Mouse (Mus musculus) thymus, postnatal 0 days (tissue): Measurements from ENCODE around the gene Col25a1. TPM values are rescaled to one million over a fixed set of nuclear protein-coding genes. Genes with fewer than 3 reads are reported as not detected.

ENCODE experiments used
- DNase-seq: peaks from one replicate; pipeline ENCODE4 v3.0.0-alpha.2; 2015; ENCODE audit warnings: low spot score
- polyA plus RNA-seq: library from polyadenylated mRNA; unstranded; fragments of >200 nt; fragmentation: Nextera tagmentation; extraction: Ambion mirVana; gene quantifications from 2 replicates; pipeline ENCODE4 v1.2.1, GENCODE M21; 2015

The Col25a1 gene
- polyA plus RNA-seq, 1 experiment from 2014 or later, result 0.31 TPM

GRCm38 (mm10) chr3:130556263-130556662 is 425.0 kb downstream of the Col25a1 start:
- DNase-seq, result no peak

- no peak for DNase-seq
Observed at GRCm38 (mm10) chr3:130565586-130565985, 434.3 kb downstream of the Col25a1 start.

GRCm38 (mm10) chr3:130568331-130569095 is 437.2 kb downstream of the Col25a1 start:
- no peak for DNase-seq

- DNase-seq, result no peak
Observed at GRCm38 (mm10) chr3:130573243-130573642, 441.9 kb downstream of the Col25a1 start.

- peak; percentile 40 for DNase-seq
Observed at GRCm38 (mm10) chr3:130574652-130575051, 443.4 kb downstream of the Col25a1 start.

- DNase-seq, result peak; percentile 20
Observed at GRCm38 (mm10) chr3:130576683-130577082, 445.4 kb downstream of the Col25a1 start.

- no peak for DNase-seq
Observed at GRCm38 (mm10) chr3:130579501-130579900, 448.2 kb downstream of the Col25a1 start.

- no peak for DNase-seq
Observed at GRCm38 (mm10) chr3:130581577-130581976, 450.3 kb downstream of the Col25a1 start.

- DNase-seq, result no peak
Observed at GRCm38 (mm10) chr3:130582903-130583664, 451.8 kb downstream of the Col25a1 start.

GRCm38 (mm10) chr3:130584007-130584406 is 452.7 kb downstream of the Col25a1 start:
- DNase-seq, result no peak

GRCm38 (mm10) chr3:130595050-130595449 is 463.7 kb downstream of the Col25a1 start:
- no peak for DNase-seq

- no peak for DNase-seq
Observed at GRCm38 (mm10) chr3:130601491-130601890, 470.2 kb downstream of the Col25a1 start.

- DNase-seq, result no peak
Observed at GRCm38 (mm10) chr3:130607924-130608323, 476.6 kb downstream of the Col25a1 start.

- no peak for DNase-seq
Observed at GRCm38 (mm10) chr3:130614444-130614843, 483.1 kb downstream of the Col25a1 start.

GRCm38 (mm10) chr3:130615625-130616024 is 484.3 kb downstream of the Col25a1 start:
- no peak for DNase-seq

- DNase-seq, result no peak
Observed at GRCm38 (mm10) chr3:130617439-130617898, 486.2 kb downstream of the Col25a1 start, which contains the start of gene Etnppl. Etnppl (plus strand) TSS chr3:130617448.

- no peak for DNase-seq
Observed at GRCm38 (mm10) chr3:130620517-130621146, 489.3 kb downstream of the Col25a1 start.

- DNase-seq, result no peak
Observed at GRCm38 (mm10) chr3:130628358-130628757, 497.1 kb downstream of the Col25a1 start.

- DNase-seq, result no peak
Observed at GRCm38 (mm10) chr3:130633859-130634258, 502.6 kb downstream of the Col25a1 start.

- no peak for DNase-seq
Observed at GRCm38 (mm10) chr3:130646110-130646810, 515.0 kb downstream of the Col25a1 start.
